Mouse (Mus musculus) stomach, embryonic 14.5 days (tissue): Measurements from ENCODE around the gene Pcyt1a. TPM values are rescaled to one million over a fixed set of nuclear protein-coding genes. Genes with fewer than 3 reads are reported as not detected.
"Not testable (repeated sequence)": the region's sequence is repeated elsewhere in the genome, so short reads cannot be mapped to it uniquely, and the experiment has no call there.

Experiments used
- ATAC-seq: fragments of 200-750 bp; cut with Nextera tagmentation; 2 replicates; pipeline ENCODE4 v1.8.0; 2017; ENCODE audit warnings: low read depth, moderate TSS enrichment; ENCODE audit not compliant: insufficient number of reproducible peaks, insufficient read depth, low FRiP score
- H3K27ac ChIP-seq: fragments of 300-500 bp; sonication (generic); 2 replicates; pipeline ENCODE4 v1.5.1; 2014; ENCODE audit warnings: mild to moderate bottlenecking, low read length, moderate library complexity, mixed read lengths
- H3K27me3 ChIP-seq: fragments of 300-500 bp; sonication (generic); 2 replicates; pipeline ENCODE4 v1.6.1; 2014; ENCODE audit warnings: low read length, control low read depth, mixed read lengths; ENCODE audit not compliant: control insufficient read depth, insufficient read depth
- H3K36me3 ChIP-seq: fragments of 300-500 bp; sonication (generic); 2 replicates; pipeline ENCODE4 v1.6.1; 2014; ENCODE audit warnings: mild to moderate bottlenecking, control low read depth, low read length, moderate library complexity, mixed read lengths; ENCODE audit not compliant: control insufficient read depth, insufficient read depth
- H3K4me1 ChIP-seq: fragments of 300-500 bp; sonication (generic); 2 replicates; pipeline ENCODE4 v1.6.1; 2014; ENCODE audit warnings: low read length, control low read depth, mixed read lengths; ENCODE audit not compliant: control insufficient read depth, insufficient read depth
- H3K4me2 ChIP-seq: fragments of 300-500 bp; sonication (generic); replicated peaks from 2 replicates; pipeline ENCODE4 v1.6.1; 2014; ENCODE audit warnings: low read depth, low read length, control low read depth
- H3K4me3 ChIP-seq: fragments of 300-500 bp; sonication (generic); 2 replicates; pipeline ENCODE4 v1.5.1; 2014; ENCODE audit warnings: low read depth, low read length, control low read depth
- H3K9ac ChIP-seq: fragments of 300-500 bp; sonication (generic); replicated peaks from 2 replicates; pipeline ENCODE4 v1.6.1; 2014; ENCODE audit warnings: low read depth, mild to moderate bottlenecking, control low read depth, low read length, moderate library complexity, mixed read lengths
- H3K9me3 ChIP-seq: fragments of 300-500 bp; sonication (generic); 2 replicates; pipeline ENCODE4 v1.6.1; 2016; ENCODE audit warnings: low read depth, low read length, control low read depth; ENCODE audit not compliant: control insufficient read depth
- WGBS: fragments of 180-500 bp; shearing (Covaris S2); extraction: QIAGEN DNeasy Blood & Tissue Kit; methylation state at CpG from one replicate; pipeline ENCODE4 v1.1.7; 2014; 5-methylcytosine and 5-hydroxymethylcytosine counted together
- polyA plus RNA-seq: library from polyadenylated mRNA; unstranded; fragments of >200 nt; fragmentation: Nextera tagmentation; extraction: Ambion mirVana; gene quantifications from 2 replicates; pipeline ENCODE4 v1.2.1, GENCODE M21; 2014

The Pcyt1a gene
- polyA plus RNA-seq, 1 experiment from 2014 or later: 40.3 TPM

GRCm38 (mm10) chr16:32437266-32437665 lies 6.5 kb downstream of the Pcyt1a start:
- ATAC-seq: no peak
- H3K4me3 ChIP-seq: no peak overlapping the region
- H3K4me2 ChIP-seq: no peak overlapping the region
- no peaks in the 10 kb centered on the region for H3K27me3 ChIP-seq
- H3K27ac ChIP-seq: no peak overlapping the region
- H3K9me3 ChIP-seq: no peaks in the 10 kb centered on the region
- no peaks in the 10 kb centered on the region for H3K36me3 ChIP-seq
- H3K9ac ChIP-seq: no peak overlapping the region
- 93% methylated on average over 1 of the region's 1 CpGs for WGBS
- no peaks in the 10 kb centered on the region for H3K4me1 ChIP-seq

- no peak overlapping the region for H3K9ac ChIP-seq
- H3K27ac ChIP-seq: no peak overlapping the region
- H3K4me2 ChIP-seq: no peak overlapping the region
- WGBS: 86% methylated on average over 3 of the region's 3 CpGs
- H3K27me3 ChIP-seq: no peaks in the 10 kb centered on the region
- H3K4me3 ChIP-seq: no peak overlapping the region
- no peaks in the 10 kb centered on the region for H3K9me3 ChIP-seq
- no peak for ATAC-seq
- no peaks in the 10 kb centered on the region for H3K36me3 ChIP-seq
- H3K4me1 ChIP-seq: no peaks in the 10 kb centered on the region
Observed at GRCm38 (mm10) chr16:32441432-32441831, 10.7 kb downstream of the Pcyt1a start.

GRCm38 (mm10) chr16:32444615-32445014 lies 13.9 kb downstream of the Pcyt1a start:
- not testable (repeated sequence) for H3K4me1 ChIP-seq, H3K9me3 ChIP-seq, H3K9ac ChIP-seq, H3K27me3 ChIP-seq, H3K4me2 ChIP-seq, H3K27ac ChIP-seq, ATAC-seq, H3K36me3 ChIP-seq, H3K4me3 ChIP-seq
- 85% methylated on average over 3 of the region's 3 CpGs for WGBS

GRCm38 (mm10) chr16:32445558-32445957 lies 14.8 kb downstream of the Pcyt1a start:
- Histone ChIP-seq H3K9me3 (no peaks in the 10 kb centered on the region), H3K27ac (no peak overlapping the region), H3K36me3 (no peaks in the 10 kb centered on the region), H3K9ac (no peak overlapping the region), H3K4me1 (no peaks in the 10 kb centered on the region), H3K4me2 (no peak overlapping the region), H3K27me3 (no peaks in the 10 kb centered on the region), H3K4me3 (no peak overlapping the region)
- 79% methylated on average over 1 of the region's 1 CpGs for WGBS
- ATAC-seq: no peak

GRCm38 (mm10) chr16:32446563-32447138 lies 15.9 kb downstream of the Pcyt1a start:
- H3K36me3 ChIP-seq: no peaks in the 10 kb centered on the region
- H3K4me3 ChIP-seq: no peak overlapping the region
- no peak overlapping the region for H3K4me2 ChIP-seq
- no peaks in the 10 kb centered on the region for H3K9me3 ChIP-seq
- H3K27me3 ChIP-seq: no peaks in the 10 kb centered on the region
- whole genome bisulfite sequencing: 82% methylated on average over 2 of the region's 2 CpGs
- H3K4me1 ChIP-seq: no peaks in the 10 kb centered on the region
- no peak for ATAC-seq
- H3K27ac ChIP-seq: no peak overlapping the region
- no peak overlapping the region for H3K9ac ChIP-seq

GRCm38 (mm10) chr16:32449665-32450064 lies 18.9 kb downstream of the Pcyt1a start:
- peak; percentile 61; the same call in 1 of the 2 replicates for ATAC-seq
- Histone ChIP-seq H3K36me3 (no peaks in the 10 kb centered on the region), H3K4me2 (no peak overlapping the region), H3K27me3 (no peaks in the 10 kb centered on the region), H3K9me3 (no peaks in the 10 kb centered on the region), H3K9ac (no peak overlapping the region), H3K4me1 (no peaks in the 10 kb centered on the region), H3K27ac (no peak overlapping the region), H3K4me3 (no peak overlapping the region)
- WGBS: 67% methylated on average over 3 of the region's 3 CpGs

GRCm38 (mm10) chr16:32450133-32450532 lies 19.4 kb downstream of the Pcyt1a start:
- no peak for ATAC-seq
- 88% methylated on average over 2 of the region's 2 CpGs for WGBS
- no peak overlapping the region for H3K9ac ChIP-seq
- H3K4me3 ChIP-seq: no peak overlapping the region
- H3K27me3 ChIP-seq: no peaks in the 10 kb centered on the region
- no peaks in the 10 kb centered on the region for H3K36me3 ChIP-seq
- H3K4me2 ChIP-seq: no peak overlapping the region
- no peak overlapping the region for H3K27ac ChIP-seq
- H3K4me1 ChIP-seq: no peaks in the 10 kb centered on the region
- H3K9me3 ChIP-seq: no peaks in the 10 kb centered on the region

GRCm38 (mm10) chr16:32453102-32453501 lies 22.4 kb downstream of the Pcyt1a start:
- Histone ChIP-seq H3K36me3 (no peaks in the 10 kb centered on the region), H3K4me2 (no peak overlapping the region), H3K27me3 (no peaks in the 10 kb centered on the region), H3K9ac (no peak overlapping the region), H3K9me3 (no peaks in the 10 kb centered on the region), H3K4me3 (no peak overlapping the region), H3K27ac (no peak overlapping the region), H3K4me1 (no peaks in the 10 kb centered on the region)
- WGBS: 91% methylated on average over 8 of the region's 8 CpGs
- ATAC-seq: no peak

- no peak overlapping the region for H3K4me2 ChIP-seq
- no peaks in the 10 kb centered on the region for H3K27me3 ChIP-seq
- H3K9ac ChIP-seq: no peak overlapping the region
- no peak overlapping the region for H3K4me3 ChIP-seq
- no peaks in the 10 kb centered on the region for H3K4me1 ChIP-seq
- 85% methylated on average over 5 of the region's 5 CpGs for WGBS
- H3K9me3 ChIP-seq: no peaks in the 10 kb centered on the region
- no peaks in the 10 kb centered on the region for H3K36me3 ChIP-seq
- H3K27ac ChIP-seq: no peak overlapping the region
- ATAC-seq: no peak
Observed at GRCm38 (mm10) chr16:32454646-32455045, 23.9 kb downstream of the Pcyt1a start.
